Mouse (Mus musculus): ENCODE measurements at regions not wholly inside any gene's neighbourhood (a gene's known extent, or its start where the extent isn't known, plus 50 kb on each side); places are given as distances from the start of the nearest gene placed in this dataset.

DNA sequence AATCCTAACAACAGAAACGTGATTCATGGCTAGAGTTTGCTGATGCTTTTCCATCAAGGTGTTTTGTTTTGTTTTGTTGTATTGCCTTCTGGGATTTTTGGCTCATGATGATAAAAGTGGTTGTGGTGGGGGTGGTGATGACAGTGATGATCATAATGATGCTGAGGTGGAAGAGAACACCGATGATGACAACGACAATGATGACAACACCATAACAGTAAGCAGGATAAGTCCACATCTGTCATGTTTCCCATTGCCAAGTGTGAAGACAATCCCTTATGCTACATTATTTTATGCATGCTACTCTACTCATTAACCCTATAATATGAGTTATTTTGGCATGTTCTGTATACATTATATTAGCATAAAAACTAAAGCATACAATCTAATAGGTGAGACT is 477.0 kb downstream of the Trhde start:
- DNase-seq (ENCODE audit: low spot score in 2 of 2) = no peak

- no peak for DNase-seq (ENCODE audit: low spot score in 2 of 2)
These were observed 480.6 kb downstream of the Trhde start for GRCm38 (mm10) chr10:114321510-114321909.

DNA sequence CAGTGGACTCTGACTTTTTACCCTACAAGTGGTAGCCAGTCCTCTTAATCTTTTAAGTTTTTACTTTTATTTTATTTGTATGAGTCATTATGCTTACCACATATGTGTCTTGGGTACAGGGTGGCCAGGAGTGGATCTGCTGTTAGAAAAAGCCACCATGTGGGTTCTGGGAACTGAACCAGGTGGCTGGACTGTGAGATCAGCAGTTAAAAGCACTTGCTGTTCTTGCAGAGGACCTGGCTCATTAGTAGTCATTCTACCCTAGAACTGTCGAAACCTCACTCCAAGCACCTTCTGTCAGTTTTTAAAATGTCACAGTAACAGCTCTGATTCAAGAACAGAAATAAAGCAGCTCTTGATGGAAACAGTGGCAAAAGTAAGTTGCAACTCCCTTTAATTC is 483.6 kb downstream of the Trhde start:
- DNase-seq (ENCODE audit: low spot score in 2 of 2) = peak in 1 of 2 experiments; percentile 5
